Mouse (Mus musculus): ENCODE measurements around the gene Fchsd2. TPM values are rescaled to one million over a fixed set of nuclear protein-coding genes. Genes with fewer than 3 reads are reported as not detected.

The Fchsd2 gene
- polyA plus RNA-seq (2012; rRNA removed) (2.4 and 3.3 TPM in 2 replicates), polyA plus RNA-seq (2014; fragmentation: Nextera tagmentation; extraction: Ambion mirVana) (3.1 and 3.4 TPM in 2 replicates)

DNA sequence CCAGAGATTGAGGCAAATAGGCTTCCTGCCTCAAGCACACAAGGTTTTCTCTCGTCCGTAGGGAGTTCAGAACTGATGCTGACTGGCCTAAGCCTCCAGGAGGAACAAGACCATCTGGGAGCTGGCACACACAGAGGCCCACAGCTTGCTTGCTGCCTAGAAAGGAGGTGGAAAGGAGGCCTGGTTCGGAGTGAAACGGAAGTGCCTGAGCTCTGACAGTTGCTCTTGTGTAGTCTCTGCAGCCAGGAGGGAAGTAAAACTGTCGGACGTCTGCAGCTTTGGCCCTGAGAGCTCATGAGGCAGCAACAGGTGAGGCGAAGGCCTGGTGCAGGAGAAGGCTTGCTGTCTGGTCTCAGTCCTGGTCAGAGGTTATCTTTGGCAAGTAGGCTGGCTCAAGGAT, at the start of gene Fchsd2:
Fchsd2 (plus strand) TSS at position 246 of the 400 bp plus-strand sequence.
- TF ChIP-seq CTCF (IDR thresholded peaks at IDR 0.05; ENCODE audit: low read depth) (no peak), EP300 (IDR thresholded peaks at IDR 0.05; ENCODE audit: low read depth) (no peak)
- H3K9ac ChIP-seq (replicated peaks), result no peak within 1 kb of the TSS
- no peak within 1 kb of the TSS for H3K4me2 ChIP-seq (ENCODE audit: low read depth)
- 34% methylated on average over 7 of the region's 7 CpGs for WGBS (ENCODE audit: insufficient replicate concordance)
- ATAC-seq (ENCODE audit: insufficient read depth) (no peak), DNase-seq (ENCODE audit: low read depth in 3 of 3, low spot score in 3 of 3) (no peak)
- H3K27me3 ChIP-seq (ENCODE audit: control insufficient read depth, insufficient read depth, low read length), result no peaks in the 10 kb centered on the region
- H3K36me3 ChIP-seq (replicated peaks; ENCODE audit: control insufficient read depth, insufficient read depth, low read depth), result no peaks in the 10 kb centered on the region
- H3K4me3 ChIP-seq (ENCODE audit: insufficient read depth in 1 of 2, low read depth in 2 of 2, low read length in 2 of 2), result no peak within 1 kb of the TSS
- H3K4me1 ChIP-seq (replicated peaks; ENCODE audit: control insufficient read depth in 2 of 2, insufficient read depth in 2 of 2, low read length in 1 of 2), result peaks cover 7 to 23% of the 10 kb centered on the region in 2 experiments
- H3K9me3 ChIP-seq (ENCODE audit: control insufficient read depth, low read length), result no peaks in the 10 kb centered on the region
- H3K27ac ChIP-seq, result no peak within 1 kb of the TSS

DNA sequence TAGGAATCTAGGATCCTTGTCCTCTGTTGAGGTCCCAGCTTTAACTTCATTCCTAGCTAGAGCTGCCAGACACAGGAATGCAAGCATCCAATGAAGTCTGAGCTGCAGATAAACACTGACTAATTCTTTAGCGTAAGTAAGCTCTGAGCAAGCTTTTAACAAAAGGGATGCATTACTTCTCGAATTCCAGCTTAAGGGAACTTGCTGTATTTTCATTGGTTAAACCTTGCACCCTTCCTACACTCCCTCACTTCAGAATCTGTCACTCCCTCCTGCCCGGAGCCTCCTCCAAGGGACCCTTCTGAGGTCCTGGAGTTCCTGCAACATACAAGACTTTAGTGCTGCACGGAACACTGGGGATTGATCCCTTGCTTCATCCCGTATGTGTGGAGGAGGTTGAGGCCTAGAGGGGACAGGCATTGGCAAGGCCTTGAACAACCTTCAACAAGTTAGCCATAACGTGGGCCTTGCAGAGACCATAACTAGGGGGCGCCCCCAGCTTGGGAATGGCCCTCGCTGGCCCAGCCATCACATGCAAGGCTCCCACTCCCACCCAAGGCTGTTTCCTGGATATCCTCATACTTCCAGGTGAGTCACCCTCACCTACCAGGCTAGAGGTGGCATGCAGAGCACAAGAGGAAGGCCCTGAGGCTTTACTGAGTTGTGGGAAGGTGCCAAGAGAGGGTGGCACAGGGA, 48.7 kb upstream of the Fchsd2 start:
- Histone ChIP-seq H3K27me3 (ENCODE audit: control insufficient read depth, insufficient read depth, low read length) (no peaks in the 10 kb centered on the region), H3K4me2 (ENCODE audit: low read depth) (no peak overlapping the region), H3K9me3 (ENCODE audit: control insufficient read depth, low read length) (no peaks in the 10 kb centered on the region), H3K9ac (replicated peaks) (no peak overlapping the region), H3K27ac (no peak overlapping the region), H3K36me3 (replicated peaks; ENCODE audit: control insufficient read depth, insufficient read depth, low read depth) (no peaks in the 10 kb centered on the region), H3K4me1 (replicated peaks; ENCODE audit: control insufficient read depth in 2 of 2, insufficient read depth in 2 of 2, low read length in 1 of 2) (peaks cover 8 to 16% of the 10 kb centered on the region in 2 experiments; a peak in 3 of 4 replicates), H3K4me3 (ENCODE audit: insufficient read depth in 1 of 2, low read depth in 2 of 2, low read length in 2 of 2) (no peak overlapping the region)
- ATAC-seq (ENCODE audit: insufficient read depth) (no peak), DNase-seq (ENCODE audit: low read depth in 3 of 3, low spot score in 3 of 3) (no peak)
- no peak for TF ChIP-seq CTCF (IDR thresholded peaks at IDR 0.05; ENCODE audit: low read depth)
- TF ChIP-seq EP300 (IDR thresholded peaks at IDR 0.05; ENCODE audit: low read depth), result no peak
- 59% methylated on average over 8 of the region's 8 CpGs for WGBS (ENCODE audit: insufficient replicate concordance)

- no peaks in the 10 kb centered on the region for H3K27me3 ChIP-seq (ENCODE audit: control insufficient read depth, insufficient read depth, low read length)
- TF ChIP-seq EP300 (IDR thresholded peaks at IDR 0.05; ENCODE audit: low read depth) (no peak), CTCF (IDR thresholded peaks at IDR 0.05; ENCODE audit: low read depth) (no peak)
- no peak overlapping the region for H3K27ac ChIP-seq
- H3K4me1 ChIP-seq (replicated peaks; ENCODE audit: control insufficient read depth in 2 of 2, insufficient read depth in 2 of 2, low read length in 1 of 2), result 0 out of 4 replicates have a peak, but pooled peaks cover 0 to 2% of the 10 kb centered on the region in 2 experiments
- H3K9ac ChIP-seq (replicated peaks), result no peak overlapping the region
- 60% methylated on average over 5 of the region's 5 CpGs for WGBS (ENCODE audit: insufficient replicate concordance)
- H3K4me3 ChIP-seq (ENCODE audit: insufficient read depth in 1 of 2, low read depth in 2 of 2, low read length in 2 of 2), result no peak overlapping the region
- no peak overlapping the region for H3K4me2 ChIP-seq (ENCODE audit: low read depth)
- H3K9me3 ChIP-seq (ENCODE audit: control insufficient read depth, low read length), result no peaks in the 10 kb centered on the region
- DNase-seq (ENCODE audit: low read depth in 3 of 3, low spot score in 3 of 3) (no peak), ATAC-seq (ENCODE audit: insufficient read depth) (no peak)
- no peaks in the 10 kb centered on the region for H3K36me3 ChIP-seq (replicated peaks; ENCODE audit: control insufficient read depth, insufficient read depth, low read depth)
These were observed 44.4 kb upstream of the Fchsd2 start for GRCm38 (mm10) chr7:101048247-101048646.

DNA sequence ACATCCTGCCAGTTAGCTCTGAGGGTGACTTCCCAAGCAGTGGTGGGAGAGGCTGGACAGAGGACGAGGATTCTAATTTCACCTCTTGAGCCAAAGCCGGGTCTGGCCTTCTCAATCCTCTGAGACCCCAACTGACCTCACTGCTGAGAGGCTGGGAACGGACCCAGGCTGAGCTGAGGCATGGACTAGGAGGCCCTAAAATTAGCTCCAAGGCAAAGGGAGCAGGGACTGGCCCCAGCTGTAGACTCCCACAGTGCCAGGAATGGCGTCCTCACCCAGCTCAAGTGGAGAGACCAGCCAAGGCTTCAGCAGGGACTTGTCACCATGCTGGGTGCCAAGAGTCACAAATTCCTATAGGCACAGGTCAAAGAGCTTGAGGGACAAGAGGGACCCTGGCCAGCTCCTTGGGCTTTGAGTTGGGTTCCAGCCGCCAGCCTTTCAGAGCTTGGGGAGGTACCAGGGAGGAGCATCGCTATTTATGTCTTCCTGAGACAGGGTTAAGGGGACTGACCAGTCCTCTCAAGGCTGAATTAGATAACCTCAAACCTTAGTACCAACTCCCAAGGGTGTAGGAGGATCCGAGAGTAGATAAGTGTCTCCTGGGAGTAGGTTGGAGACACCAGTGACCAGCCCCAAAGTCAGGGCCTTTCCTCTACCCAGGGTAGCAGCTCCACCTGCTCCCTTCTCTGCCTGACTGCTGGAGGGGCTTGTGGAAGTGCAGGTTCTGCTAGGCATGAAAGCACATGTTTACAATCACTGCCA, 43.2 kb upstream of the Fchsd2 start:
- no peaks in the 10 kb centered on the region for H3K36me3 ChIP-seq (replicated peaks; ENCODE audit: control insufficient read depth, insufficient read depth, low read depth)
- 0 out of 4 replicates have a peak, but pooled peaks cover 0 to 2% of the 10 kb centered on the region in 2 experiments for H3K4me1 ChIP-seq (replicated peaks; ENCODE audit: control insufficient read depth in 2 of 2, insufficient read depth in 2 of 2, low read length in 1 of 2)
- WGBS (ENCODE audit: insufficient replicate concordance), result 62% methylated on average over 7 of the region's 7 CpGs
- DNase-seq (ENCODE audit: low read depth in 3 of 3, low spot score in 3 of 3) (no peak), ATAC-seq (ENCODE audit: insufficient read depth) (no peak)
- H3K9ac ChIP-seq (replicated peaks), result no peak overlapping the region
- no peak overlapping the region for H3K4me3 ChIP-seq (ENCODE audit: insufficient read depth in 1 of 2, low read depth in 2 of 2, low read length in 2 of 2)
- no peak overlapping the region for H3K27ac ChIP-seq
- no peak overlapping the region for H3K4me2 ChIP-seq (ENCODE audit: low read depth)
- no peaks in the 10 kb centered on the region for H3K9me3 ChIP-seq (ENCODE audit: control insufficient read depth, low read length)
- TF ChIP-seq EP300 (IDR thresholded peaks at IDR 0.05; ENCODE audit: low read depth) (no peak), CTCF (IDR thresholded peaks at IDR 0.05; ENCODE audit: low read depth) (no peak)
- H3K27me3 ChIP-seq (ENCODE audit: control insufficient read depth, insufficient read depth, low read length), result no peaks in the 10 kb centered on the region
